Mouse (Mus musculus) liver, postnatal 0 days (tissue): ENCODE measurements around the gene Wdfy1.

ENCODE experiments used
- CTCF ChIP-seq: sonication (generic); IDR thresholded peaks from 2 replicates; pipeline ENCODE4 v1.5.1; 2016; ENCODE audit warnings: antibody characterized with exemption, low read depth
- EP300 ChIP-seq: IDR thresholded peaks from 2 replicates; pipeline ENCODE4 v1.6.1; 2016; ENCODE audit warnings: antibody characterized with exemption, low read depth, mild to moderate bottlenecking

GRCm38 (mm10) chr1:79782433-79782832 lies 6.5 kb upstream of the Wdfy1 start:
- TF ChIP-seq CTCF (peak; percentile 46), EP300 (no peak)
